Mouse (Mus musculus): ENCODE data around the gene Nsd1.

The Nsd1 gene

GRCm38 (mm10) chr13:55261521-55261920 is 51.9 kb downstream of the Nsd1 start:
- DNase-seq, result no peak

DNA sequence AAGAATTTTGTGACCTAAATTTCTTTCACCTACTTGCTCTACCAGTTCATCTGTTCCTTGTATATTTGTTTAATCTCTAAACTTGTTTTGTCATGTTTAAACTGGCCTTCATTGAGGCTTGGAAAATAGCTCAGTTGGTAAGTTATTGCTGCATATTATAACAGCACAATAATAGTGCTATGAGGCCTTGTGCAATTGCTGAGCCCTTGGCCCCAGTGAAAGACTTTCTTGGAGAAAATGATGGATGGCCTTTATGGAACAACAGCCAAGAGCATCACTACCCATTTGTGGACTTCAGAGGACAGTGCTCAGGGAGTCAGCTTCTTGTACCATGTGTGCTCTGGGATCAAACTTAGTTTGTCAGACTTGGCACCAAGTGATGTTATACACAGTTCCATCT is 52.5 kb downstream of the Nsd1 start:
- no peak for DNase-seq

DNA sequence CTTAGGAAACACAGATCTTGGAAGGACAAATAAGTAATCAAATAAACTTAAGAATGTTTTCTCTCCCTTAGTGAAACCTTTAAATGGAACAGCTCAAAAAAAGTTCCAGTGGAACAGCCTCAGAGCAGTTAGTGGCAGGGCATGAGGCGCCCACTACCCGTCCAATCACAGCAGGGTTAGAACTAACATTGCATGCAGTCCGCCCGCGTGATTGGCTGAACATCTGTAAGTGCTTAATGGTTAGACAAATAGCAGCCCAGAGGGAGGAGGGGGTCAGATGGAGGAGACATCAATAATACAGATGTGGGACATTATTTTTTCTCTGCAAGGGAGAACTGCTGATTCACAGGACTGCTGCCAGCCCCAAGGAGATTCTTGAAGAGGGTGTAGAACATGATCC is 67.6 kb downstream of the Nsd1 start:
- DNase-seq, result no peak

GRCm38 (mm10) chr13:55277646-55278045 is 68.1 kb downstream of the Nsd1 start:
- DNase-seq, result no peak

- peak; percentile 14 for DNase-seq
These were observed 79.3 kb downstream of the Nsd1 start for GRCm38 (mm10) chr13:55288854-55289253.

DNA sequence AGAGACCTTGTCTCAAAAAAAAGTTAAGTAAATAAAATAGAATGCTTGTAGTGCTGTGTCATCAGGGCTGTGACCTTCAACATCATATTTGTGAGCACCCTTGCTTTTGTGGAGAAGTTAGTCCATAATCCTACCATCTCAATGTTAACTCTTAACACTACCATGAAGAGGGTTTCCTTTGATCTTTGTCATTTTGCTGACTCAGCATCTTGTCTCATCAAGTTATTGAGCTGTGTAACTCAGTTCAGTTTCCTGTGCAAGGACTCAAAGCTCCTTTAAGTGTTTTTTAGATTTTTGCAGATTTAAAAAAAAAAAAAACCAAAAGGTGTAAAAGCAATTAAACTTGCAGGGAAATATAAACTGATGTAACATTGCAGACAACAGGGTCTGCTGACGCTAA is 87.2 kb downstream of the Nsd1 start:
- no peak for DNase-seq

- DNase-seq, result no peak
These were observed 91.3 kb downstream of the Nsd1 start for GRCm38 (mm10) chr13:55300913-55301312.

- DNase-seq, result no peak
These were observed 102.5 kb downstream of the Nsd1 start for GRCm38 (mm10) chr13:55312028-55312630.

DNA sequence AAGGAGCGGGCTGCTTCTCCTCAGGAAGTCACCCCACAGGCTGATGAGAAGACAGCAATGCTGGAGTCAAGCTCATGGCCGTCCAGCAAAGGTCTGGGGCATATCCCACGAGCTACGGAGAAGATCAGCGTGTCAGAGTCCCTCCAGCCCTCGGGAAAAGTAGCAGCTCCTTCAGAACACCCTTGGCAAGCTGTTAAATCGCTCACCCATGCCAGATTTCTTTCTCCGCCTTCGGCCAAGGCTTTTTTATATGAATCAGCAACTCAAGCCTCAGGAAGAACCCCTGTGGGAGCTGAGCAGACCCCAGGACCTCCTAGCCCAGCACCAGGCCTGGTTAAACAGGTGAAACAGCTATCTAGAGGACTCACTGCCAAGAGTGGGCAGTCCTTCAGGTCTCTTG is 103.5 kb downstream of the Nsd1 start:
- no peak for DNase-seq

GRCm38 (mm10) chr13:55314891-55315412 is 105.4 kb downstream of the Nsd1 start:
- no peak for DNase-seq

DNA sequence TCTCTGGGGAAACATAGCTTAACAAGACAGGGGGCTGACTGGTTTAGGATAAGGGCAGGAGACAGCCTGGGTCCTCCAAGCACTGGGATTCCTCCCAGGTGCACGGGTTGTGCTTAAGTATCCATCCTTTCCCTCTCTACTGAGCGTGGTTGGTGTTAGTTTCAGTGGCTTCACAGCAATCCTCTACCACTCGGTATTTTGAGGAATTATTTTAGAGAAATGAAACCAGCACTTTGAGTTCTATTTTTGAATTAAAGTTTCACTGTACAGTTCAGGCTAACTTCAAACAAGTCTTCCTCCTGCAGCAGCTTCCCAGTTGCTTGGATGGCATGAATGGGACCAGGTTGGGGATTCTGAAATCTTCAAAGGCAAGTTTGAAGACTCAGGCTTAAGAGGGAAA is 108.8 kb downstream of the Nsd1 start:
- no peak for DNase-seq

- no peak for DNase-seq
These were observed 110.5 kb downstream of the Nsd1 start, which contains the start of gene Prelid1 for GRCm38 (mm10) chr13:55319931-55320533. Prelid1 (plus strand) TSS chr13:55320500.

DNA sequence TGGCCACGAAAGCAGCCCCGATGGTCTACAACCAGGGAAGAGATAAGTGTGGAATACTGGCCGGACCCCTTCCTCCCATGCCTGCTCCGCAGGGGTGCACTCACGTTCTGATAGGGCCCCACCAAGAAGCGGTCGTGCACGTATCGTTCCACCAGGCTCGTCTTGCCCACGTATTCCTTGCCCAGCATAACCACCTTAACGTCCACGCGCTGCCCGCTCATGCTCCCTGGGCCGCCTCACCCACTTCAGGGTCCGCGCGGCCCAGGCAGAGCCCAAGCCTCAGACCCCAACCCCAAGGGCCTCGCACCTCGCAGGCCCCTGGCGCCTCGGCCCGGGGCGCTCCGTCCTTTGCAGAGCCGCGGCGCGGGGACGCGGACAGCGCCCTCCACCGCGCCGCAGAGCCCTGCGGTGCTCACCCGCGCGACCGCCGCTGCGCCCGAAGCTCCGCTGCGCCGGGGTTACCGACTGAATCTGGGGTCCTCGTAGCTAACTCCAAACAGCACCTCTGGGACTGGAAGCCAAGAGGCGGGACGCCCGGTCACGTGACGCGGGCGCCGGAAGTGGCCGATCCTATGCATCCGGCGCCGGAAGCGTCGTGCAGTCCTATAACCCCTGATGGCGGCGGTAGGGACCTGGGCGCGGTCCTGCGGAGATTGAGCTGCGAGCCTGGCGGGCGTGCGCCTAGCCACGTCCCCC is 112.0 kb downstream of the Nsd1 start, which contains the start of gene Rab24:
Rab24 (minus strand) TSS at position 513 of the 696 bp plus-strand sequence.
- peak; percentile 94 for DNase-seq

DNA sequence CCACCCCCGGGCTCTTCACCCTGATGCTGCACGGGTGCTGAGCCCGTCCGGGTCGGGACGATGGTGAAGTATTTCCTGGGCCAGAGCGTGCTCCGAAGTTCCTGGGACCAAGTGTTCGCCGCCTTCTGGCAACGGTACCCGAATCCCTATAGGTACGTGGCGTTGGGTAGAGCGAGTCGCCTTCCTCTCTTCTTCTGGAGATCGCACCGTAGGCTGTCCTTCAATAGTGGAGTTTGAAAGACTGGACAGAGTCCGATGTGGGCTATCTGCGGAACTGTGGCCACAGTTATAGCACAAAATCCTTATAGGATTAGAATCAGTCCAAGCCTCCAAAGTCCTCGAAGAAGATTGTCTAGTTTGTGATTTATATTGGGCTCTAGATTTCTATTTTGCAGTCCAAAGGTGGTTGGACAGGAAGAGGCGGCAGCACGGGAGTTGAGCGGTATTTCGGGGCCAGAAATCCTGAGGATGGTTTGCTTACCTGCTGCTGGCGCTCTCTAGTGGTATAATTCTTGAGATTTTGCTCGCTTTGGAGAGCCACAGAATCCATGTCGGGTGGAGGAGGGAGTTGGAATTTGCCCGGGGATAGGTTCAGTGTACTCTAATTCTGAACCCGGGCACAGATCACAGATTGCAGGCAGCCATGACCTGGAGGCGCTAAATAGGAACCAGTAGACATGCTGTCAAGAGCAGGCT is 112.7 kb downstream of the Nsd1 start:
- DNase-seq, result peak; percentile 81

- DNase-seq, result peak; percentile 36
These were observed 116.0 kb downstream of the Nsd1 start for GRCm38 (mm10) chr13:55325596-55325995.

DNA sequence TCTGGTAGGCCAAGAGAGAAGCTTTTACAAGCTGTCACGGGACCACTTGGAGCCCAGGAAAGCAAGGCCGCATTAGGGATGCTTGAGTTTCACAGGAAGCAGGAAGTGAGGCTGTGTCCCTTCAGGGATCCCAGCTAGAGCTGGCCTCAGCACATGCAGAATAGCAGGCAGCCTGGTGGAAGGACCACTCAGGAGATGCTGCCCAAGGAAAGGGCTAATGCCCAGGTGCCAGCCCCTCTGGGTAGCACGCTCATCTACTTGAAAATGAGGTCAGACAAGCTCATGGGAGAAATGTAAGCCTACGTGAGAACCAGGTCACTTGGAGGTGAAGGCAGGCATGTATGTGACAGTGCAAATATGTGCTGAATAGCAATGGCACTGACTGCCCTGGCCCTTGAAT is 117.6 kb downstream of the Nsd1 start:
- no peak for DNase-seq

GRCm38 (mm10) chr13:55327633-55328032 is 118.1 kb downstream of the Nsd1 start:
- peak; percentile 90 for DNase-seq

DNA sequence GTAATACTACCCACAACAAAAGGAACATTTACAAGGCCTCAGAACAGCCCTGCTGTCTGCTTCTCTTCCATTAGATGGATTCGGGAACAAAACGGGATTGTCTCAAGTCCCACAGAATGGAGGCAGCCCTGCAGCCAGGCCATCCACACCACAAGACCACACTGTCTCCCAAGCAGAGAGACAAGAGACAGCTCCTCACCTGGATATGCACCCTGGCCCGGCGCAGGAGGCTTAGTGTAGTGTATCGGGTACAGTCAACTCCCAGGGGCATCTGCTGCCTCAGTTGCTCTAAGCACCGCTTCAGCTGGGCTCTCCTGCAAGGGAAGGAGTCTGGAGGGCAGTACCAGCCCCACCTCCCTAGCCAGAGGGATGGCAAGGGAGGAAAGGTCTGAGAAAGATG is 118.6 kb downstream of the Nsd1 start:
- no peak for DNase-seq

DNA sequence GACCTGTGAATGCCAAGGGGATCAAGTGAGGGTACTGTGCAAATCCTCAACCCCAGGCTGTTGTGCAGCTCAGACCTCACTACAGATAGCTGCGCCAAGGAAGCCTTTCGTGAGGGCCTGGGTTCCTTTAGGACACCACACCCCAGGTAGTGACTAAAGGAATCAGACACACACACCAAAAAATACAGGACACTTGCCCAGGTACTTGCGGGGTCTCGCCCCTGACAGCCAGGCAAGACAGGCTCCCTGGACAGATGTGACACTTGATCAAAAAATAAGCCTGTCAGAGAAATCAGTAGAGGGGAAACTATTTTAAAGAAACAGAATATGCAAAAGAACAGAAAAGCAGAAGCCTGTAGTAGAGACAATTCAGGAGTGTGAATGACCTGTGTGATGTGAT is 119.1 kb downstream of the Nsd1 start:
- DNase-seq, result no peak

GRCm38 (mm10) chr13:55329109-55329682 is 119.6 kb downstream of the Nsd1 start:
- DNase-seq, result no peak

DNA sequence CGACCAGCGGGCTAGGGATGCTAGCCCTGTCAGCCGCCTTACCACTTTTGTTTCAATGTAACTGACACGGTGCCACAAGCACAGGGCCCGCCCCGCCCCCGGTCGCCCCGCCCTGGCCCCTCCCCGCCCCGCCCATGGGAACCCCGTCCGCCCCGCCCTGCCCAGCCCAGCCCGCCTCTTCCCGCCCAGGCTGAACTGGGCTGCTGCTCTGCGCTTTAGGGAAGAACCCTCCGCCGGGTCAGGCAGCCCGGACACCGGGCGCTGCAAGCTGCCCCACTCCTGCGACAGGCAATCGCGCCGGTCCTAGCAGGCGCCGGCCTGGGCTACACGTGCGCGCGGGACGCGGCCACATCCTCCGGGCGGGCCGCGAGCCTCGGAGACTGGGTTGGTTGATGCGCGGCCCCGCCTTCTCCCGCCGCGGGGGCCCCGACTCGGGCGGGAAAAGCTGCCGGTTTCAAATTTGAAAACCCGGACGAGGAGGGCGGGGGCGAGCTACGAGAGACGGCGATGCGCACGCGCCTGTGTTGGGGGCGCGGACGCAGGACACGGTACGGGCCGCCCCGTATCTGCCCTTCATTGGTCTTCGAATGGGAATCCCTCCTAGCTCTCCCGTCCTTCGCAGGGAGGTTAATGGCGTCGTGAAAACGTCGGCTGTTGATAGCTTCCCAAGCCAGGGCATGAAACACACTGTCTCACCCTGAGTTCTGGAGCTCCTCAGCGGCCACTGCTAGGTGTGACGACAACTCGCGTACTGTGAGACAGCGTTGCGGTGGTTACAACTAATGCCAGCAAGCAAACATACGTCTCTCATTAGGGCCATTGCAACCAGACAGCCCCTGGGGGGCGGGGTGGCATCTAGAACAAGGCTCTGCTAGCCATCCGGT is 120.3 kb downstream of the Nsd1 start, which contains the start of gene Mxd3:
Mxd3 (minus strand) TSS at position 141 of the 884 bp plus-strand sequence.
- DNase-seq, result peak; percentile 91

All from kidney, postnatal 14 days (tissue).